Mouse (Mus musculus) urinary bladder, postnatal 4 days (tissue): ENCODE measurements around the gene Osbp.

Experiments
- DNase-seq, 2 experiments: peaks; one replicate each; pipeline ENCODE4 v3.0.0; 2021 to 2022; ENCODE audit warnings: low spot score in 2 of 2

Osbp gene

GRCm38 (mm10) chr19:12011560-12012556 is 46.1 kb downstream of the Osbp start:
- DNase-seq = peak; percentile 82 to 92

GRCm38 (mm10) chr19:12012615-12013014 is 46.9 kb downstream of the Osbp start:
- no peak for DNase-seq

- DNase-seq = peak in 1 of 2 experiments; percentile 46
Observed at GRCm38 (mm10) chr19:12013228-12013627, 47.5 kb downstream of the Osbp start.

- no peak for DNase-seq
Observed at GRCm38 (mm10) chr19:12015708-12016107, 50.0 kb downstream of the Osbp start.

GRCm38 (mm10) chr19:12016192-12016591 is 50.5 kb downstream of the Osbp start:
- no peak for DNase-seq

GRCm38 (mm10) chr19:12024149-12024548 is 58.4 kb downstream of the Osbp start:
- DNase-seq = no peak

- DNase-seq = no peak
Observed at GRCm38 (mm10) chr19:12025333-12025732, 59.6 kb downstream of the Osbp start.

GRCm38 (mm10) chr19:12026606-12027005 is 60.9 kb downstream of the Osbp start:
- DNase-seq = no peak

- DNase-seq = no peak
Observed at GRCm38 (mm10) chr19:12037727-12038126, 72.0 kb downstream of the Osbp start.

- no peak for DNase-seq
Observed at GRCm38 (mm10) chr19:12041217-12041616, 75.5 kb downstream of the Osbp start, which contains the start of gene Olfr1423. Gene Olfr1423, minus strand, starts transcription at chr19:12041317.

GRCm38 (mm10) chr19:12043163-12043562 is 77.4 kb downstream of the Osbp start:
- no peak for DNase-seq
